Mouse (Mus musculus) forebrain, embryonic 10.5 days (tissue): ENCODE measurements around the gene Grk6. TPM values are rescaled to one million over a fixed set of nuclear protein-coding genes. Genes with fewer than 3 reads are reported as not detected.
"Not testable (repeated sequence)": the region's sequence is repeated elsewhere in the genome, so short reads cannot be mapped to it uniquely, and the experiment has no call there.

Experiments
- DNase-seq: peaks from one replicate; pipeline ENCODE4 v3.0.0-alpha.2; 2017; ENCODE audit warnings: low spot score; ENCODE audit errors: extremely low spot score
- H3K27ac ChIP-seq: fragments of 300-500 bp; sonication (generic); 2 replicates; pipeline ENCODE4 v1.5.1; 2016; ENCODE audit warnings: mild to moderate bottlenecking
- H3K27me3 ChIP-seq: fragments of 300-500 bp; sonication (generic); 2 replicates; pipeline ENCODE4 v1.6.1; 2016; ENCODE audit warnings: mild to moderate bottlenecking; ENCODE audit not compliant: poor library complexity, severe bottlenecking
- H3K36me3 ChIP-seq: fragments of 300-500 bp; sonication (generic); replicated peaks from 2 replicates; pipeline ENCODE4 v1.6.1; 2016; ENCODE audit warnings: mild to moderate bottlenecking, moderate library complexity
- H3K4me1 ChIP-seq: fragments of 300-500 bp; sonication (generic); 2 replicates; pipeline ENCODE4 v1.6.1; 2016
- H3K4me3 ChIP-seq: fragments of 300-500 bp; sonication (generic); 2 replicates; pipeline ENCODE4 v1.5.1; 2016; ENCODE audit warnings: mild to moderate bottlenecking, moderate library complexity
- H3K9me3 ChIP-seq: fragments of 300-500 bp; sonication (generic); 2 replicates; pipeline ENCODE4 v1.6.1; 2016; ENCODE audit warnings: mild to moderate bottlenecking, moderate library complexity
- WGBS: fragments of 180-500 bp; shearing (Covaris S2); methylation state at CpG from one replicate; pipeline ENCODE4 v1.1.7; 2016; 5-methylcytosine and 5-hydroxymethylcytosine counted together
- polyA plus RNA-seq: library from polyadenylated mRNA; unstranded; fragments of >200 nt; fragmentation: Nextera tagmentation; extraction: Ambion mirVana; gene quantifications from 2 replicates; pipeline ENCODE4 v1.2.1, GENCODE M21; 2016

The Grk6 gene
- polyA plus RNA-seq, 1 experiment from 2014 or later, result 44.8 TPM

GRCm38 (mm10) chr13:55437111-55437629 is 7.7 kb upstream of the Grk6 start:
- WGBS, result 89% methylated on average over 15 of the region's 15 CpGs
- not testable (repeated sequence) for H3K27me3 ChIP-seq, H3K4me3 ChIP-seq, H3K36me3 ChIP-seq, H3K27ac ChIP-seq, H3K4me1 ChIP-seq, DNase-seq
- H3K9me3 ChIP-seq, result peaks cover 30% of the 10 kb centered on the region

DNA sequence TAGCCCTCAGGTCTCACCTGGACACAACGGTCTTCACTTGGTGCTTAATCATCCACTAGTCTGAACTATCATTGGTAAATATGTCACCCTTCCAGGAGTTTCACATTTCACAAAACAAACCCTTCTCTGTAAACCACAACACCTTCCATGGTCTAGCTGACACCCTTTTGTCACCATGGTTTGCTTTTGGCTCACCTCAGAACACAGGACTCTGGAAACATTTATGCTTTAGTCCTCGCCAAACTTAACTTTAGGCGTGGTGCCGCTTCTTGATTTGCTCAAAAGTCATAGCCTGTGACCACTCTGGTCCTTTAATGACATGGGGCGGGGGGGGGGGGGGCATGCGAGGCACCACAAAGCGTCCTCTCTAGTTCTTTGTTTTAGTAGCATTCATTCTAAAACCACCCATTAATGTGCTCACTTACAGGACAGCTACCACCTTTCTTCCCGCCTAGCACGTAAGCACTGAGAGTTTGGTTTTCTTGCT is 1.0 kb upstream of the Grk6 start:
- 46% methylated on average over 9 of the region's 9 CpGs for WGBS
- peak overlapping the region; percentile 95 for H3K4me3 ChIP-seq
- H3K4me1 ChIP-seq, result peaks cover 40% of the 10 kb centered on the region
- no peaks in the 10 kb centered on the region for H3K9me3 ChIP-seq
- peaks cover 16% of the 10 kb centered on the region for H3K36me3 ChIP-seq
- DNase-seq, result no peak
- H3K27me3 ChIP-seq, result no peaks in the 10 kb centered on the region
- peak overlapping the region; percentile 96 for H3K27ac ChIP-seq

DNA sequence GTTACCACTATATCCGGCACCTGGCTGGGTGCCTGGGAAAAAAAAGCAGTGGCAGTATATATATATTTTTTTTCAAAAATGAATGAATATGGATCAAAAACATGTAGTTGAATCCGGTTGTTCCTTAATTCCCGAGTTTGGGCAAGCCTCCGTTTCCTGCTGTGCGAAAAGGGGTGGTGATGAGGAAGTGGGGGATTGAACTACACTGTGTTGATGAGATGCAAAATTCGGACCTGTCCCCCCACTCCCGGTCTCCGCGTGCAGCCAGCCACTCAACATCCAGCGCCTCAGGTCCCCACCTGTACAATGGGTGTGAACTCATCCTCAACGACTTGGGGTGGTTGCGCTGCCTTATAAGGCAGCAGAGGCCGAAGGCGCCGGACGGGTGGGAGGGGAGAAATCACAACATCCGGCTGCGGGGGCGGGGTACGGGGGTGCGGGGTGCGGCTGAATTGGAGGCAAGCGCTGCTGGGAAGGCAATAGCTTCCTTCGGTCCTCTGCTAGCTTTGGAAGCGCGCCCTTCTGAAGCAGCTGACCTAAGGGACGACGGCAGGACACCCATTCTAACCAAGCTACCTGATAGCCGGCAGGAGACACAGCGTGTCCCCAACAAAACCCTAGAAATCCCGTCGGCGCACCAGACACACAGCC is 461 bp upstream of the Grk6 start:
- peaks cover 22% of the 10 kb centered on the region for H3K36me3 ChIP-seq
- peaks cover 45% of the 10 kb centered on the region for H3K4me1 ChIP-seq
- WGBS, result 2% methylated on average over 33 of the region's 33 CpGs
- H3K4me3 ChIP-seq, result peak overlapping the region; percentile 95
- no peaks in the 10 kb centered on the region for H3K27me3 ChIP-seq
- DNase-seq, result no peak
- H3K27ac ChIP-seq, result peak overlapping the region; percentile 96
- no peaks in the 10 kb centered on the region for H3K9me3 ChIP-seq

GRCm38 (mm10) chr13:55445361-55446091 is 654 bp downstream of the Grk6 start:
- no peaks in the 10 kb centered on the region for H3K9me3 ChIP-seq
- H3K27ac ChIP-seq, result peak overlapping the region; percentile 96
- H3K4me1 ChIP-seq, result peaks cover 46% of the 10 kb centered on the region
- no peaks in the 10 kb centered on the region for H3K27me3 ChIP-seq
- peaks cover 33% of the 10 kb centered on the region for H3K36me3 ChIP-seq
- peak overlapping the region; percentile 95 for H3K4me3 ChIP-seq
- WGBS, result 1% methylated on average over 64 of the region's 66 CpGs
- DNase-seq, result no peak

- no peak for DNase-seq
- H3K4me3 ChIP-seq, result peak overlapping the region; percentile 95
- no peaks in the 10 kb centered on the region for H3K9me3 ChIP-seq
Observed at GRCm38 (mm10) chr13:55446483-55447105, 1.7 kb downstream of the Grk6 start.

GRCm38 (mm10) chr13:55447543-55447943 is 2.7 kb downstream of the Grk6 start:
- 75% methylated on average over 3 of the region's 3 CpGs for WGBS
- no peak overlapping the region for H3K27ac ChIP-seq
- H3K4me3 ChIP-seq, result peak overlapping the region; percentile 95; the same call in 1 of the 2 replicates
- no peaks in the 10 kb centered on the region for H3K9me3 ChIP-seq
- DNase-seq, result no peak
- peaks cover 53% of the 10 kb centered on the region for H3K36me3 ChIP-seq
- H3K4me1 ChIP-seq, result peaks cover 46% of the 10 kb centered on the region
- H3K27me3 ChIP-seq, result no peaks in the 10 kb centered on the region

More at GRCm38 (mm10) chr13:55446483-55447105, 1.7 kb downstream of the Grk6 start:
- WGBS, result 88% methylated on average over 6 of the region's 6 CpGs
- Histone ChIP-seq H3K27me3 (no peaks in the 10 kb centered on the region), H3K4me1 (peaks cover 46% of the 10 kb centered on the region), H3K36me3 (peaks cover 44% of the 10 kb centered on the region), H3K27ac (peak overlapping the region; percentile 96)

DNA sequence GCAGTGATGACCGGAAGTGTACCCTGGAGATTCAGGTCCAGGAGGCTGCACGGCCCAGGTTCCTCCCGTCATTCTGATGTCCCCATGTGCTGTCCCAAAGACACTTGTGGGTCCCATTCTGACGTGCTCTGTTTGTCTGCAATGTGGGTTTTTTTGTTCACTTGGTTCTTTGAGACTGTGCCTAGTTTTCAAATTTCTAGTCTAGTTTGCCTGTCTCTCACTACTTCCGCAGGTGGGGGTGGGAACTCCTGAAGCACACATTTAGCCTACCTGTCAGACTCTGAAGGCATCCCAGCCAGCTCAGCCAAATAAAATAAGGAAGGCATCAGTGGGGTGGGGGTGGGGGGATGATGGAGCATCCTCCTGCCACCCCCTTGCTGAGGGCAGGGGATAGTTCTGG is 3.3 kb downstream of the Grk6 start:
- peaks cover 46% of the 10 kb centered on the region for H3K4me1 ChIP-seq
- H3K9me3 ChIP-seq, result no peaks in the 10 kb centered on the region
- DNase-seq, result no peak
- H3K4me3 ChIP-seq, result peak overlapping the region; percentile 95; the same call in 1 of the 2 replicates
- H3K27me3 ChIP-seq, result no peaks in the 10 kb centered on the region
- H3K36me3 ChIP-seq, result peaks cover 59% of the 10 kb centered on the region
- H3K27ac ChIP-seq, result no peak overlapping the region
- 91% methylated on average over 5 of the region's 5 CpGs for WGBS

DNA sequence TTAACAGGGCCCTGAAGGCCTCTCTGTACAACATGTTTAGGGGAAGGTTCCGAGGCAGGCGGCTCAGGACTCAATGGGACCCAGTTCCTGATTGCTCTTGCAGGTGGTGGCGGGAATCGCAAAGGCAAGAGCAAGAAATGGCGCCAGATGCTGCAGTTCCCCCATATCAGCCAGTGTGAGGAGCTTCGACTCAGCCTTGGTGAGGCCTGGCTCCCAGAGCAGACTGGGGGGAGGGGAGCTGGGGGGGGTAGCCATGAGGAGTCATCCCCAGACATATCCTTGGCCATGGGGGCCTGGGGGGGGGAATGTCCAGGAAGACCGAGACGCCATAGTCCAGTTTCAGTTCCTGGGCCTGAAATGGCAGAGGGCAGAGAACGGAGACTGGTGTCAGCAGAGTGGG is 4.3 kb downstream of the Grk6 start:
- Histone ChIP-seq H3K27ac (no peak overlapping the region), H3K4me1 (peaks cover 38% of the 10 kb centered on the region), H3K4me3 (no peak overlapping the region), H3K36me3 (peaks cover 70% of the 10 kb centered on the region), H3K9me3 (no peaks in the 10 kb centered on the region), H3K27me3 (no peaks in the 10 kb centered on the region)
- 95% methylated on average over 9 of the region's 9 CpGs for WGBS
- DNase-seq, result no peak

- Histone ChIP-seq H3K4me1 (peaks cover 35% of the 10 kb centered on the region), H3K4me3 (no peak overlapping the region), H3K36me3 (peaks cover 77% of the 10 kb centered on the region), H3K9me3 (no peaks in the 10 kb centered on the region), H3K27me3 (no peaks in the 10 kb centered on the region), H3K27ac (no peak overlapping the region)
- 91% methylated on average over 17 of the region's 17 CpGs for WGBS
- no peak for DNase-seq
Observed at GRCm38 (mm10) chr13:55449679-55450441, 5.0 kb downstream of the Grk6 start.

DNA sequence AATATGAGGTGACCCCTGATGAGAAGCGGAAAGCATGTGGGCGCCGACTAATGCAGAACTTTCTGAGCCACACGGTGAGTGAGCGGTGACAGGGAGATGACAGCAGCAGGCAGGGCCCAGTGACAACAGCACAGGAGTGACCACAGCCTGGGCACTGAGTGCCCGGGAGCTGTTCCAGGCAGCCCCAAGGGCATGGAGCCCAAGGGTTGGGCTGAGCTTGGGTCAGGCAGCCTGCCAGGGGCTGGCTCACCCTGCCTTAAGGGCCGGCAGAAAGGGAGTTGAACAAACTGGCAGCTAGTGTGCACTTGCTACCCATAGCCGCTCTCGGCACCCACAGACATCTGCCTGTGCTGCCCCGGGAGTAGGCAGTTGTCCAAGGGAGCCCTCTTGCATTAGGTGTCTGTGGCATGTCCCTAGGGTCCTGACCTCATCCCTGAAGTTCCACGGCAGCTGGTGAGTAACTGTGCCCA is 5.7 kb downstream of the Grk6 start:
- Histone ChIP-seq H3K9me3 (no peaks in the 10 kb centered on the region), H3K4me1 (peaks cover 34% of the 10 kb centered on the region), H3K27me3 (no peaks in the 10 kb centered on the region), H3K4me3 (no peak overlapping the region), H3K36me3 (peaks cover 83% of the 10 kb centered on the region), H3K27ac (no peak overlapping the region)
- 93% methylated on average over 11 of the region's 11 CpGs for WGBS
- DNase-seq, result no peak

- Histone ChIP-seq H3K36me3 (peaks cover 91% of the 10 kb centered on the region), H3K4me3 (no peak overlapping the region), H3K27ac (no peak overlapping the region), H3K4me1 (peaks cover 27% of the 10 kb centered on the region), H3K9me3 (no peaks in the 10 kb centered on the region), H3K27me3 (no peaks in the 10 kb centered on the region)
- DNase-seq, result no peak
- 94% methylated on average over 10 of the region's 10 CpGs for WGBS
Observed at GRCm38 (mm10) chr13:55451296-55451695, 6.4 kb downstream of the Grk6 start.
